Comparison of ENCODE assay signal across 8 mouse cellular contexts in genomic region chr4:146239252-146240244, GRCm38 (mm10).
DNase-seq lines count a peak whose midpoint lies in the region; ATAC-seq and TF ChIP-seq lines count a peak whose summit lies in the region.
"Not testable (repeated sequence)": the region's sequence is repeated elsewhere in the genome, so short reads cannot be mapped to it uniquely, and the experiment has no call there.

No protein-coding gene starts in this region.

- TF ChIP-seq CTCF in stomach, postnatal 0 days (IDR thresholded peaks at IDR 0.05; ENCODE audit: low read depth) = not testable (repeated sequence)

- H3K36me3 ChIP-seq in embryonic facial prominence, embryonic 14.5 days (ENCODE audit: control insufficient read depth, insufficient read depth, low read length); hindbrain, embryonic 11.5 days (ENCODE audit: control insufficient read depth, insufficient read depth, low read length); intestine, embryonic 16.5 days (ENCODE audit: control insufficient read depth, insufficient read depth, low read length); limb, embryonic 15.5 days; lung, embryonic 16.5 days (ENCODE audit: control insufficient read depth, insufficient read depth, low read length); midbrain, embryonic 16.5 days (ENCODE audit: control insufficient read depth, insufficient read depth, low read length); stomach, postnatal 0 days (ENCODE audit: control insufficient read depth, insufficient read depth, low read length): not testable (repeated sequence)

- WGBS in embryonic facial prominence, embryonic 14.5 days = 9% methylated on average over 3 of the region's 113 CpGs
- WGBS in hindbrain, embryonic 11.5 days = 3% methylated on average over 18 of the region's 113 CpGs
- 4% methylated on average over 10 of the region's 113 CpGs for WGBS in intestine, embryonic 16.5 days
- WGBS in limb, embryonic 15.5 days = 4% methylated on average over 31 of the region's 113 CpGs
- 6% methylated on average over 17 of the region's 113 CpGs for WGBS in lung, embryonic 16.5 days
- WGBS in midbrain, embryonic 16.5 days = 3% methylated on average over 18 of the region's 113 CpGs
- WGBS in stomach, postnatal 0 days = 3% methylated on average over 17 of the region's 113 CpGs

- H3K4me1 ChIP-seq in embryonic facial prominence, embryonic 14.5 days (ENCODE audit: control insufficient read depth, insufficient read depth, low read length); hindbrain, embryonic 11.5 days (replicated peaks; ENCODE audit: control insufficient read depth, insufficient read depth, low read length); intestine, embryonic 16.5 days (ENCODE audit: control insufficient read depth, insufficient read depth, low read length); limb, embryonic 15.5 days; lung, embryonic 16.5 days (replicated peaks; ENCODE audit: control insufficient read depth, insufficient read depth, low read length); midbrain, embryonic 16.5 days (ENCODE audit: control insufficient read depth, insufficient read depth, low read length); stomach, postnatal 0 days (replicated peaks; ENCODE audit: control insufficient read depth, insufficient read depth): not testable (repeated sequence)

- not testable (repeated sequence) for H3K27me3 ChIP-seq in embryonic facial prominence, embryonic 14.5 days (replicated peaks; ENCODE audit: control insufficient read depth, insufficient read depth, low read length); hindbrain, embryonic 11.5 days (ENCODE audit: control insufficient read depth, insufficient read depth, low read length); intestine, embryonic 16.5 days (replicated peaks; ENCODE audit: control insufficient read depth, insufficient read depth, low read length); limb, embryonic 15.5 days; lung, embryonic 16.5 days (ENCODE audit: control insufficient read depth, insufficient read depth, low read depth, low read length); midbrain, embryonic 16.5 days (ENCODE audit: control insufficient read depth, insufficient read depth, low read depth, low read length); stomach, postnatal 0 days (ENCODE audit: control insufficient read depth, insufficient read depth, low read length)

- H3K4me2 ChIP-seq in embryonic facial prominence, embryonic 14.5 days (ENCODE audit: low read depth, low read length); hindbrain, embryonic 11.5 days (replicated peaks; ENCODE audit: low read depth, low read length); intestine, embryonic 16.5 days (ENCODE audit: low read depth, low read length); limb, embryonic 15.5 days; lung, embryonic 16.5 days (ENCODE audit: low read depth, low read length); midbrain, embryonic 16.5 days (ENCODE audit: low read length); stomach, postnatal 0 days (replicated peaks; ENCODE audit: low read depth): not testable (repeated sequence)

- not testable (repeated sequence) for H3K27ac ChIP-seq in embryonic facial prominence, embryonic 14.5 days (replicated peaks; ENCODE audit: low read depth, low read length); hindbrain, embryonic 11.5 days (ENCODE audit: low read depth, low read length); intestine, embryonic 16.5 days (ENCODE audit: low read length); limb, embryonic 15.5 days; lung, embryonic 16.5 days (ENCODE audit: low read length); midbrain, embryonic 16.5 days (ENCODE audit: low read length); stomach, postnatal 0 days (replicated peaks)

- not testable (repeated sequence) for H3K9ac ChIP-seq in embryonic facial prominence, embryonic 14.5 days (ENCODE audit: low read depth, low read length); hindbrain, embryonic 11.5 days (ENCODE audit: low read depth, low read length); intestine, embryonic 16.5 days (ENCODE audit: low read depth, low read length); limb, embryonic 15.5 days; lung, embryonic 16.5 days (ENCODE audit: low read length); midbrain, embryonic 16.5 days (ENCODE audit: low read depth, low read length); stomach, postnatal 0 days (ENCODE audit: low read length)

- DNase-seq in embryonic facial prominence, embryonic 14.5 days (ENCODE audit: low spot score); hindbrain, embryonic 11.5 days (ENCODE audit: low spot score); stomach, postnatal 0 days (ENCODE audit: low spot score): not testable (repeated sequence)

- ATAC-seq in embryonic facial prominence, embryonic 14.5 days (ENCODE audit: low read depth) = peak; percentile 83; the same call in 1 of the 2 replicates
- peak; percentile 92 for ATAC-seq in granulocyte monocyte progenitor cell, adult 5-6 weeks (replicated peaks; ENCODE audit: poor library complexity, severe bottlenecking)
- ATAC-seq in hindbrain, embryonic 11.5 days (ENCODE audit: low FRiP score) = peak; percentile 97
- ATAC-seq in intestine, embryonic 16.5 days = peak; percentile 97
- ATAC-seq in limb, embryonic 15.5 days (ENCODE audit: insufficient number of reproducible peaks, low FRiP score, low TSS enrichment, low read depth) = peak; percentile 69; the same call in 1 of the 2 replicates
- peak; percentile 41; the same call in 1 of the 2 replicates for ATAC-seq in lung, embryonic 16.5 days (ENCODE audit: low read depth)
- ATAC-seq in midbrain, embryonic 16.5 days = peak; percentile 78
- peak; percentile 64; the same call in 1 of the 2 replicates for ATAC-seq in stomach, postnatal 0 days (ENCODE audit: low FRiP score, low TSS enrichment)

- not testable (repeated sequence) for H3K4me3 ChIP-seq in embryonic facial prominence, embryonic 14.5 days (ENCODE audit: low read depth, low read length); hindbrain, embryonic 11.5 days (ENCODE audit: low read depth, low read length); intestine, embryonic 16.5 days (ENCODE audit: low read length); limb, embryonic 15.5 days; lung, embryonic 16.5 days (ENCODE audit: low read length); midbrain, embryonic 16.5 days (ENCODE audit: low read depth, low read length); stomach, postnatal 0 days (ENCODE audit: low read depth, low read length)

- not testable (repeated sequence) for H3K9me3 ChIP-seq in embryonic facial prominence, embryonic 14.5 days (ENCODE audit: control insufficient read depth, low read length); hindbrain, embryonic 11.5 days (ENCODE audit: control insufficient read depth, low read length); intestine, embryonic 16.5 days (ENCODE audit: control insufficient read depth, low read length); limb, embryonic 15.5 days; lung, embryonic 16.5 days (ENCODE audit: control insufficient read depth, low read length); midbrain, embryonic 16.5 days (replicated peaks; ENCODE audit: control insufficient read depth, low read length, poor library complexity, severe bottlenecking); stomach, postnatal 0 days (ENCODE audit: control insufficient read depth, low read length)

- not testable (repeated sequence) for TF ChIP-seq EP300 in stomach, postnatal 0 days (optimal IDR thresholded peaks at IDR 0.05)

Comparison
In these comparisons a context has a peak if more than half of its experiments do, and no peak if none do; other contexts are left out.
1. ATAC-seq: peak in every context shown above with its lines; median percentile 97 in hindbrain, embryonic 11.5 days; 97 in intestine, embryonic 16.5 days; 92 in granulocyte monocyte progenitor cell, adult 5-6 weeks; 83 in embryonic facial prominence, embryonic 14.5 days; 78 in midbrain, embryonic 16.5 days; 69 in limb, embryonic 15.5 days; 64 in stomach, postnatal 0 days; 41 in lung, embryonic 16.5 days.